Mouse (Mus musculus): ENCODE results near the gene Ugt1a2. TPM values are rescaled to one million over a fixed set of nuclear protein-coding genes. Genes with fewer than 3 reads are reported as not detected.

Gene Ugt1a2
- polyA plus RNA-seq, 1 experiment from 2014 or later: 0.13 TPM

GRCm38 (mm10) chr1:88231803-88232499 is 31.6 kb downstream of the Ugt1a2 start:
- Histone ChIP-seq H3K4me3 (no peak overlapping the region), H3K36me3 (no peaks in the 10 kb centered on the region), H3K9me3 (peaks cover 96% of the 10 kb centered on the region), H3K4me1 (no peaks in the 10 kb centered on the region), H3K27ac (no peak overlapping the region), H3K27me3 (ENCODE audit: insufficient read depth, poor library complexity, severe bottlenecking) (no peaks in the 10 kb centered on the region)
- WGBS: 58% methylated on average over 7 of the region's 7 CpGs
- DNase-seq (ENCODE audit: low spot score): no peak

- DNase-seq (ENCODE audit: low spot score): no peak
- H3K4me1 ChIP-seq: no peaks in the 10 kb centered on the region
- H3K9me3 ChIP-seq: peaks cover 96% of the 10 kb centered on the region
- WGBS: 52% methylated on average over 3 of the region's 3 CpGs
- no peaks in the 10 kb centered on the region for H3K36me3 ChIP-seq
- H3K27ac ChIP-seq: no peak overlapping the region
- H3K4me3 ChIP-seq: no peak overlapping the region
- H3K27me3 ChIP-seq (ENCODE audit: insufficient read depth, poor library complexity, severe bottlenecking): no peaks in the 10 kb centered on the region
These were observed 32.4 kb downstream of the Ugt1a2 start for GRCm38 (mm10) chr1:88232664-88233380.

GRCm38 (mm10) chr1:88233421-88234247 is 33.2 kb downstream of the Ugt1a2 start:
- Histone ChIP-seq H3K4me1 (no peaks in the 10 kb centered on the region), H3K27ac (no peak overlapping the region), H3K4me3 (no peak overlapping the region), H3K9me3 (peaks cover 96% of the 10 kb centered on the region), H3K36me3 (no peaks in the 10 kb centered on the region), H3K27me3 (ENCODE audit: insufficient read depth, poor library complexity, severe bottlenecking) (no peaks in the 10 kb centered on the region)
- DNase-seq (ENCODE audit: low spot score): no peak
- WGBS: 62% methylated on average over 14 of the region's 14 CpGs

- H3K27me3 ChIP-seq (ENCODE audit: insufficient read depth, poor library complexity, severe bottlenecking): no peaks in the 10 kb centered on the region
- no peaks in the 10 kb centered on the region for H3K4me1 ChIP-seq
- DNase-seq (ENCODE audit: low spot score): no peak
- 61% methylated on average over 4 of the region's 4 CpGs for WGBS
- peaks cover 96% of the 10 kb centered on the region for H3K9me3 ChIP-seq
- no peak overlapping the region for H3K4me3 ChIP-seq
- H3K27ac ChIP-seq: no peak overlapping the region
- H3K36me3 ChIP-seq: no peaks in the 10 kb centered on the region
These were observed 33.8 kb downstream of the Ugt1a2 start for GRCm38 (mm10) chr1:88234248-88234610.

GRCm38 (mm10) chr1:88234646-88235045 is 34.2 kb downstream of the Ugt1a2 start:
- Histone ChIP-seq H3K27ac (no peak overlapping the region), H3K4me3 (no peak overlapping the region), H3K9me3 (peaks cover 96% of the 10 kb centered on the region), H3K4me1 (no peaks in the 10 kb centered on the region), H3K27me3 (ENCODE audit: insufficient read depth, poor library complexity, severe bottlenecking) (no peaks in the 10 kb centered on the region), H3K36me3 (no peaks in the 10 kb centered on the region)
- WGBS: 44% methylated on average over 5 of the region's 5 CpGs
- no peak for DNase-seq (ENCODE audit: low spot score)

GRCm38 (mm10) chr1:88235046-88235893 is 34.9 kb downstream of the Ugt1a2 start:
- DNase-seq (ENCODE audit: low spot score): no peak
- WGBS: 62% methylated on average over 11 of the region's 11 CpGs
- Histone ChIP-seq H3K4me3 (no peak overlapping the region), H3K4me1 (no peaks in the 10 kb centered on the region), H3K9me3 (peaks cover 96% of the 10 kb centered on the region), H3K36me3 (no peaks in the 10 kb centered on the region), H3K27me3 (ENCODE audit: insufficient read depth, poor library complexity, severe bottlenecking) (no peaks in the 10 kb centered on the region), H3K27ac (no peak overlapping the region)

GRCm38 (mm10) chr1:88235894-88236415 is 35.6 kb downstream of the Ugt1a2 start:
- 63% methylated on average over 4 of the region's 4 CpGs for WGBS
- Histone ChIP-seq H3K27ac (no peak overlapping the region), H3K27me3 (ENCODE audit: insufficient read depth, poor library complexity, severe bottlenecking) (no peaks in the 10 kb centered on the region), H3K4me3 (no peak overlapping the region), H3K9me3 (peaks cover 97% of the 10 kb centered on the region), H3K4me1 (no peaks in the 10 kb centered on the region), H3K36me3 (no peaks in the 10 kb centered on the region)
- no peak for DNase-seq (ENCODE audit: low spot score)

- Histone ChIP-seq H3K4me1 (no peaks in the 10 kb centered on the region), H3K9me3 (peaks cover 94% of the 10 kb centered on the region), H3K27me3 (ENCODE audit: insufficient read depth, poor library complexity, severe bottlenecking) (no peaks in the 10 kb centered on the region), H3K36me3 (no peaks in the 10 kb centered on the region), H3K27ac (no peak overlapping the region), H3K4me3 (no peak overlapping the region)
- WGBS: 68% methylated on average over 5 of the region's 5 CpGs
- DNase-seq (ENCODE audit: low spot score): no peak
These were observed 36.9 kb downstream of the Ugt1a2 start for GRCm38 (mm10) chr1:88237311-88237710.

GRCm38 (mm10) chr1:88238771-88239170 is 38.4 kb downstream of the Ugt1a2 start:
- H3K4me1 ChIP-seq: no peaks in the 10 kb centered on the region
- no peaks in the 10 kb centered on the region for H3K36me3 ChIP-seq
- WGBS: 70% methylated on average over 6 of the region's 6 CpGs
- no peaks in the 10 kb centered on the region for H3K27me3 ChIP-seq (ENCODE audit: insufficient read depth, poor library complexity, severe bottlenecking)
- no peak overlapping the region for H3K4me3 ChIP-seq
- DNase-seq (ENCODE audit: low spot score): no peak
- H3K9me3 ChIP-seq: peaks cover 92% of the 10 kb centered on the region
- no peak overlapping the region for H3K27ac ChIP-seq

- no peak for DNase-seq (ENCODE audit: low spot score)
- H3K27ac ChIP-seq: no peak overlapping the region
- 68% methylated on average over 5 of the region's 5 CpGs for WGBS
- H3K9me3 ChIP-seq: peaks cover 90% of the 10 kb centered on the region
- no peaks in the 10 kb centered on the region for H3K4me1 ChIP-seq
- no peaks in the 10 kb centered on the region for H3K36me3 ChIP-seq
- H3K4me3 ChIP-seq: no peak overlapping the region
- H3K27me3 ChIP-seq (ENCODE audit: insufficient read depth, poor library complexity, severe bottlenecking): no peaks in the 10 kb centered on the region
These were observed 39.7 kb downstream of the Ugt1a2 start for GRCm38 (mm10) chr1:88240072-88240471.

- no peak overlapping the region for H3K4me3 ChIP-seq
- no peak overlapping the region for H3K27ac ChIP-seq
- no peak for DNase-seq (ENCODE audit: low spot score)
- no peaks in the 10 kb centered on the region for H3K4me1 ChIP-seq
- H3K27me3 ChIP-seq (ENCODE audit: insufficient read depth, poor library complexity, severe bottlenecking): no peaks in the 10 kb centered on the region
- peaks cover 90% of the 10 kb centered on the region for H3K9me3 ChIP-seq
- H3K36me3 ChIP-seq: no peaks in the 10 kb centered on the region
- WGBS: 64% methylated on average over 4 of the region's 4 CpGs
These were observed 40.2 kb downstream of the Ugt1a2 start for GRCm38 (mm10) chr1:88240579-88240978.

- no peaks in the 10 kb centered on the region for H3K36me3 ChIP-seq
- H3K27ac ChIP-seq: no peak overlapping the region
- no peaks in the 10 kb centered on the region for H3K4me1 ChIP-seq
- no peaks in the 10 kb centered on the region for H3K27me3 ChIP-seq (ENCODE audit: insufficient read depth, poor library complexity, severe bottlenecking)
- no peak for DNase-seq (ENCODE audit: low spot score)
- WGBS: 56% methylated on average over 5 of the region's 5 CpGs
- H3K9me3 ChIP-seq: peaks cover 92% of the 10 kb centered on the region
- no peak overlapping the region for H3K4me3 ChIP-seq
These were observed 43.5 kb downstream of the Ugt1a2 start for GRCm38 (mm10) chr1:88243861-88244260.
